Mouse (Mus musculus) kidney, embryonic 14.5 days (tissue): ENCODE measurements around the gene Krt80. TPM values are rescaled to one million over a fixed set of nuclear protein-coding genes. Genes with fewer than 3 reads are reported as not detected.

Experiments used
- ATAC-seq: fragments of 200-750 bp; cut with Nextera tagmentation; 2 replicates; pipeline ENCODE4 v1.8.0; 2017; ENCODE audit warnings: moderate number of reproducible peaks, mild to moderate bottlenecking, moderate TSS enrichment, moderate library complexity; ENCODE audit not compliant: low FRiP score, low TSS enrichment
- H3K27ac ChIP-seq: fragments of 300-500 bp; sonication (generic); 2 replicates; pipeline ENCODE4 v1.5.1; 2014; ENCODE audit warnings: low read depth, mild to moderate bottlenecking, low read length, moderate library complexity, mixed read lengths
- H3K27me3 ChIP-seq: fragments of 300-500 bp; sonication (generic); 2 replicates; pipeline ENCODE4 v1.6.1; 2014; ENCODE audit warnings: mild to moderate bottlenecking, low read length; ENCODE audit not compliant: control insufficient read depth, insufficient read depth
- H3K36me3 ChIP-seq: fragments of 300-500 bp; sonication (generic); 2 replicates; pipeline ENCODE4 v1.6.1; 2014; ENCODE audit warnings: low read length, mixed read lengths; ENCODE audit not compliant: control insufficient read depth, insufficient read depth
- H3K4me1 ChIP-seq: fragments of 300-500 bp; sonication (generic); 2 replicates; pipeline ENCODE4 v1.6.1; 2014; ENCODE audit warnings: low read length, mixed read lengths; ENCODE audit not compliant: control insufficient read depth, insufficient read depth
- H3K4me2 ChIP-seq: fragments of 300-500 bp; sonication (generic); replicated peaks from 2 replicates; pipeline ENCODE4 v1.6.1; 2014; ENCODE audit warnings: low read depth, mild to moderate bottlenecking, low read length
- H3K4me3 ChIP-seq: fragments of 300-500 bp; sonication (generic); 2 replicates; pipeline ENCODE4 v1.5.1; 2014; ENCODE audit warnings: mild to moderate bottlenecking, low read length
- H3K9ac ChIP-seq: fragments of 300-500 bp; sonication (generic); 2 replicates; pipeline ENCODE4 v1.6.1; 2014; ENCODE audit warnings: low read depth, mild to moderate bottlenecking, low read length, moderate library complexity
- H3K9me3 ChIP-seq: fragments of 300-500 bp; sonication (generic); 2 replicates; pipeline ENCODE4 v1.6.1; 2016; ENCODE audit warnings: low read length; ENCODE audit not compliant: control insufficient read depth
- WGBS: fragments of 180-500 bp; shearing (Covaris S2); extraction: QIAGEN DNeasy Blood & Tissue Kit; methylation state at CpG from one replicate; pipeline ENCODE4 v1.1.7; 2014; 5-methylcytosine and 5-hydroxymethylcytosine counted together
- polyA plus RNA-seq: library from polyadenylated mRNA; unstranded; fragments of >200 nt; fragmentation: Nextera tagmentation; extraction: Ambion mirVana; gene quantifications from 2 replicates; pipeline ENCODE4 v1.2.1, GENCODE M21; 2014

Krt80 gene
- polyA plus RNA-seq, 1 experiment from 2014 or later = 3.6 TPM

DNA sequence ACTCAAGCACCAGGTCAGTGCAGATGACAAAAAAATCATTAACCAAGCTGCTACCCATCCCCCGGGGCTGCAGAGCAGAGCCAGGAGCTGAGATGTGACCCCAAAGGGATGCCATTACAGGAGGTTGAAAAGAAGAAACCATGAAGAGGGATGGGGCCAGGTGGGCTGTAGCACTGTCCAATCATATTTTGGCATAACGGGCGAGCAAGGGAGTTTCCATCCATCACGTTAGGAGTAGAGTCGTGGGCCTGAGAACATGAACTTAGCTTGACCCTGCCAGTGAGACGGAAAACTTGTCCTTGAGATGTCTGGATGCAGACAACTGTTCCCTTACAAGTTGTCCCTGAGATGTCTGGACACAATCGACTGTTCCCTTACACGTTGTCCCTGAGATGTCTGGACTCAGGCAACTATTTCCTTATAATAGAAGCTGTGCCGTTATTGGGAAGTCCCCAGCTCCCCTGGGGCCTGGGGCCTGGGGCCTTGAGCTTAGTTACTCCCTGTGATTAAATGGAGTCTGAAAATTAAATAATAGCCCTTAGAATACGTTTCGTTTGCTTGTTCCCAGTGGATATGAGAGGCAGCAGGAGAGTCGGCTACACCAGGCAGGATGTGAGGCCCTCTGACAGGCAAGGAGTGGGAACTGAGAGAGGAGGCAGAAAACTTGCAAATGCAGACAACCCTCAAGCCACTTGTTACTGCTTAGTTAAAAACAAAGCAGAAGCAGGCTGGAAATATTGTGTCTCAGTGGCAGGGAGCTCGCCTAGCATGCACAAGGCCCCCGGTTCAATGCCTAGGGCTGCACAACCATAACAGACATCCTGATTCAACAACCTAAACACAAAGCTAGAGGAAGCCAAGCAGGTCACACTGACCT, 50.8 kb downstream of the Krt80 start:
- Histone ChIP-seq H3K4me2 (no peak overlapping the region), H3K27me3 (no peaks in the 10 kb centered on the region), H3K4me3 (no peak overlapping the region), H3K9ac (no peak overlapping the region), H3K9me3 (no peaks in the 10 kb centered on the region), H3K4me1 (peaks cover 14% of the 10 kb centered on the region), H3K27ac (no peak overlapping the region; the same call in 1 of the 2 replicates), H3K36me3 (no peaks in the 10 kb centered on the region)
- no peak for ATAC-seq
- WGBS = 44% methylated on average over 14 of the region's 14 CpGs

DNA sequence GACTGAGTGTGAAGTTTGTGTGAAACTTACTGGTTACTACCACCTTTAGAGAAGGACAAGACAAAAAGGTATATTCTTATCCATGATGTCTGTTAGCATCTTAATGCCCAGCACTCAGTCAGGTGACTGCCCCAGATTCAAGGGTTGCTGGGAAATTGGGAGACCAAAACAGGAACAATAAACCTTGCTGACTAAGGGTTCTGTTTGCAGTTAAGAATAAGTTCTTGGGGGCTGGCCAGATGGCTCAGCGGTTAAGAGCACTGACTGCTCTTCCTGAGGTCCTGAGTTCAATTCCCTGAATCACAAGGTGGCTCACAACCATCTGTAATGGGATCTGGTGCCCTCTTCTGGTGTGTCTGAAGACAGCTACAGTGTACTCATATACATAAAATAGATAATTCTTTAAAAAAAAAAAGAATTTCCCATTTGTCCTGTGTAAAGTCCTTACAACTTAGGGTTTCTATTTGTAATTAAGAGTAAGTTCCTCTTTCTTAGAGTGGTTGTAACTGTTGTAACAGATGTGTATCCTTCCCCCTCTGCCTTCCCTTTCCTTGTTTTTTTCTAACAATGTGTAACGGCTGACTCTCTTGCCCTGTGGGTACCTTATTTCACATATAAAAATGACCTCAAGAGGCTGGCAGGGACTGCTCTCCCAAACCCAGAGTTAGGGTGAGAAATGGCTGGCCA, 52.0 kb downstream of the Krt80 start:
- Histone ChIP-seq H3K9ac (no peak overlapping the region), H3K4me1 (peaks cover 14% of the 10 kb centered on the region), H3K4me3 (no peak overlapping the region), H3K27me3 (no peaks in the 10 kb centered on the region), H3K36me3 (no peaks in the 10 kb centered on the region), H3K27ac (no peak overlapping the region), H3K4me2 (no peak overlapping the region), H3K9me3 (no peaks in the 10 kb centered on the region)
- 86% methylated on average over 2 of the region's 2 CpGs for WGBS
- ATAC-seq = no peak

DNA sequence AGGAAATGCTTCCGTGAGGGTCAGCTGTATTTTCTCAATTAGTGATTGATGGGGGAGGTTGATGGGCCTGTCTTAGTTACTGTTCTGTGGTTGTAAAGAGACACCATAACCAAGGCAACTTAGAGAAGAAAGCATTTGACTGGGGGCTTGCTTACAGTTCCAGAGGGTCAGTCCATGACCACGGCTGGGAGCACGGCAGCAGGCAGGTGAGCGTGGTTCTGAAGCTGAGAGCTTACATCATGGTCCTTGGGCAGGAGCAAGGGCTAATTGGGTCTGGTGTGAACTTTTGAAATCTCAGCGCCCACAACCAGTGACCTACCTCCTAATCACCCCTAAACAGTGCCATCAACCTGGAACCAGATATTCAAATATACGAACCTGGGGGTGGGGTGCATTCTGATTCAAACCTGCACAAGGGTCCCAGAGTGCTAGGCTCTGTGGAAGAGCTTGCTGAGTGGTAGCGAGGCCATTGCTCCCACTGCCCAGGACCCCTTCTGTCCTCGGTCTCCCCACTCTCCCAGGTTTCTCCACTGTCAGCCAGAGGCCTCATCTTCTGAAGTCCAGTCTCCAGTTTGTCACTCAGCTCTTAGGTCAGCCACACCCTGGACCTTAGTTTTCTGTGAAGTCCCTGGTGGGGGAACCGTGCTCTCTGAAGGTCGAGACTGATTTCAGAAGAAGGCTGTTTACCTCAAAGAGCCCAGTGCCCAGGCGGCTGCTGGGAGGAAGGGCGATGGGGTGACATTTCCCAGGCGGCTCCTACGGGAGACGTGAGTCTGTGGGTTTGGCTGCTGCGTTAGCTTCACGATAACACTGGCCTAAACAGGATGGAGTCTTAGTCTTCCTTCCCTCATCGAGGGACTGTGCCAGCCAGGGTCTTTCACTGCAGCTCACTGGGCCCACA, 52.8 kb downstream of the Krt80 start:
- peaks cover 14% of the 10 kb centered on the region for H3K4me1 ChIP-seq
- no peak overlapping the region for H3K9ac ChIP-seq
- H3K9me3 ChIP-seq = no peaks in the 10 kb centered on the region
- H3K4me3 ChIP-seq = no peak overlapping the region
- no peak overlapping the region for H3K4me2 ChIP-seq
- H3K36me3 ChIP-seq = no peaks in the 10 kb centered on the region
- no peak overlapping the region for H3K27ac ChIP-seq
- WGBS = 65% methylated on average over 18 of the region's 18 CpGs
- no peaks in the 10 kb centered on the region for H3K27me3 ChIP-seq
- no peak for ATAC-seq

DNA sequence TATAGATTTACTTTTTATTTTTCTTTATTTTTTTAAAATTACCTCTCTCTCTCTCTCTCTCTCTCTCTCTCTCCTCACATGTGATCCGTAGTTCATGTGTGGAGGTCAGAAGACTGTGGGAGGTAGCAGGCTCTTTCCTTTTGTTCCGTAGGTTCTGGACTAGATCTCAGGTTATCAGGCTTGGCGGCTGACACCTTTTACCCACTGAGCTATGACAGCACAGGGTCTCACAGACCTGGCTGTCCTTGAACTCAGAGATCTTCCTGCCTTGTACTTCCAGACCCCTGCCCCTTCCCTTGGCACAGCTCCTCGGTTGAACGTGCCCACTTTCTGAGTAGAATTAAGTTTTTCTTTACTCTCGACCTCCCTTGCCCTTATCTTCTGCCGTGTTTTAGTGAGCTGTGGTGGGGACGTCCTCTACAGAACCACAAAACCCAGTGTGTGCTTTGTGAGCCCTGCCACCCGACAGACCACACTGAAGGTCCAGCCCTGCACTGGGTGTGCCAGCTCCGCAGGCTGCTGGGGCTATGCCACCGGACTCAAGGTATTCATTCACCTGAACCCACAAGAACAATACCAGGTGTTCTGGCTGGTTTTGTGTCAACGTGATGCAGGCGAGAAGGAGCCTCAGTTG, 53.6 kb downstream of the Krt80 start:
- H3K4me3 ChIP-seq = peak overlapping the region; percentile 19
- H3K4me2 ChIP-seq = peak overlapping the region; percentile 28; the same call in 1 of the 2 replicates
- ATAC-seq = peak; percentile 53; the same call in 1 of the 2 replicates
- H3K27me3 ChIP-seq = no peaks in the 10 kb centered on the region
- no peak overlapping the region for H3K27ac ChIP-seq
- H3K9me3 ChIP-seq = no peaks in the 10 kb centered on the region
- WGBS = 53% methylated on average over 13 of the region's 13 CpGs
- H3K4me1 ChIP-seq = peaks cover 14% of the 10 kb centered on the region
- no peak overlapping the region for H3K9ac ChIP-seq
- H3K36me3 ChIP-seq = no peaks in the 10 kb centered on the region

DNA sequence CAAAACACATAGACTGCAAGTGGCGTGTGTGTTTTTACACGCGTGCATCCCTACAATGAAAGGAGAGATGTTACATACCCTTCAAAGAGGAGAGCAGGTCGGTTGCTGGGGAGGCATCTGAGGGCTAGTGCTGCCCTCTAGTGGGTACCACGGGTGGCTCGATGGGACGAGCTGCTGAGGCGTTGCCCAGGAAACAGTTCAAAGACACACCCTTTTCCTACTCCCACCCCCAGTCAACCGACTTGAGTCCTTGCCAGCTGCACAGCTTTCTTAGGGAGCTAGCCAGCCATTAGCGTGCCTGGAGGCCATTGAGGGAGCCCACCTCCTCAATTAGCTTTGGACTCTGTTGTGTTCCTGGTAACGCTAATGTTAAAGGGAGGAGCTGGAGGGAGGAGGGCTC, 54.1 kb downstream of the Krt80 start:
- peak; percentile 84 for ATAC-seq
- no peaks in the 10 kb centered on the region for H3K36me3 ChIP-seq
- H3K9ac ChIP-seq = no peak overlapping the region
- H3K4me2 ChIP-seq = peak overlapping the region; percentile 28; the same call in 1 of the 2 replicates
- H3K9me3 ChIP-seq = no peaks in the 10 kb centered on the region
- H3K4me3 ChIP-seq = peak overlapping the region; percentile 19
- no peaks in the 10 kb centered on the region for H3K27me3 ChIP-seq
- peaks cover 14% of the 10 kb centered on the region for H3K4me1 ChIP-seq
- no peak overlapping the region for H3K27ac ChIP-seq
- WGBS = 5% methylated on average over 11 of the region's 11 CpGs

DNA sequence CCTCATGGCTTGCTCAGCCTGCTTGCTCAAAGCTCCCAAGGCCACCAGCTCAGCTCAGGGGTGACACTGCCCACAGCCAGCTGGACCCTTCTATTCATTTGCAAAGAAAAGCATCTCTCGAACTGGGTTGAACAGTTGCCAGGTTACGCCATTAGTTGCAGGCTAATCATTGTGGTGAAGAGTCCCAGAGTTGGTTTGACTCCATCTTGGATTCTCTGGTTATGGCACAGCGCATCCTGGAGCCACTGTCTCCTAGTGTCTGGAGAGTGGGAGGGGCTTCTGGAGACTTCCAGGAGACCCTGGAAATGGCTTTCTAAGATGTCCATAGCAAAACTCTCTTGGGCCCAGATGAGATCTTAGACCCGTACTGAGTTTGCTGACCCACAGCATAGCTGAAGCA, 54.6 kb downstream of the Krt80 start:
- no peak overlapping the region for H3K27ac ChIP-seq
- no peak for ATAC-seq
- 90% methylated on average over 4 of the region's 4 CpGs for WGBS
- no peaks in the 10 kb centered on the region for H3K9me3 ChIP-seq
- no peak overlapping the region for H3K4me2 ChIP-seq
- H3K4me3 ChIP-seq = no peak overlapping the region
- no peaks in the 10 kb centered on the region for H3K36me3 ChIP-seq
- H3K27me3 ChIP-seq = no peaks in the 10 kb centered on the region
- peaks cover 14% of the 10 kb centered on the region for H3K4me1 ChIP-seq
- H3K9ac ChIP-seq = no peak overlapping the region

DNA sequence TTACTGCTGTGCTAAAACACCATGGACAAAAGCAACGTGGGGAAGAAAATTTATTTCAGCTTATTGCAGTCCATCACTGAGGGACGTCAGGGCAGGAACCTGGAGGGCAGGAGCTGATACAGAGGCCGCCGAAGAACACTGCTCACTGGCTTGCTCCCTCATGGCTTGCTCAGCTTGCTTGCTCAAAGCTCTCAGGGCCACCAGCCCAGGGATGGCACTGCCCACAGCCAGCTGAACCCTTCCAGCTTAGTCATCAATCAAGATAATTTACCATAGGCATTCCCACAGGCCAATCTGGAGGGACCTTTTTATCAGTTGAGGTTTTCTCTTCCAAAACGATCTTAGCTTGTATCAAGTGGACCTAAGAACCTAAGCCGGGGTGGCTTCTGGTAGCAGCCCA, 58.0 kb downstream of the Krt80 start:
- Histone ChIP-seq H3K9me3 (no peaks in the 10 kb centered on the region), H3K4me2 (no peak overlapping the region)

DNA sequence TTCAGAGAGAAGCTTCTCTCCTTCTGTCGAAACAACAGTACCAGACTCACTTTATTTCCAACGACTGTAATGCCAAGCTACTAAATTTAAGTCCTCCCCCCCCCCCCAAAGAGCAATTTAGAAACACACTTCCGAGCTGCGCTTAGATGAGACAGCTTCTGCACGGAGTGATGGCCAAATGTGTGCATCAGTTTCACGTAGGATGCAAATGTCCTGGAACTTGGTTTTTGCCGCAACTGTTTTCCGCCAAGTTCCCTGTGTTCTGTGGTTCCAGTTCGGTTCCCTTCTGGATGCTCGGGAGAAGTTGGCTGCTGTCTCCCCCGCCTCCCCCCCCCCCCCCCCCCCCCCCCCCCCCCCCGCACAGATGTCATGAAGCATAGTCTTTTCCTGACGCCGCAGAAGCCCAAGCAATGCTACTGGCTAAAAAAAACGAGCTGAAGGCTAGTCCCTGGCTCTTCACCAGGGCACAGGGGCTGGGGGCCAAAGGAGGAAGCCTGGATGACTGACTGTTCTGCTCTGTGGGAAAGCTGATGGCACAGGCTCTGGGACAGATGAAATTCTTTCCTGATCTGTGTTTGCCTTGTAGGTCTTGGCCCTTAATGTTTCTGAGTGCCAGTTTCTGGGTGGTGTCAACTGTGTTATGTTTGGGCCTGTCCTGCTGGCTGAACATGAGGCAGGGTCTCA, 58.7 kb downstream of the Krt80 start:
- Histone ChIP-seq H3K4me2 (no peak overlapping the region), H3K27me3 (no peaks in the 10 kb centered on the region), H3K4me1 (peaks cover 1% of the 10 kb centered on the region; the same call in 1 of the 2 replicates), H3K9me3 (no peaks in the 10 kb centered on the region), H3K27ac (no peak overlapping the region), H3K36me3 (no peaks in the 10 kb centered on the region), H3K9ac (no peak overlapping the region), H3K4me3 (no peak overlapping the region)
- WGBS = 47% methylated on average over 14 of the region's 15 CpGs
- ATAC-seq = no peak

More for the DNA sequence above, 58.0 kb downstream of the Krt80 start:
- no peak for ATAC-seq
- Histone ChIP-seq H3K36me3 (no peaks in the 10 kb centered on the region), H3K4me1 (peaks cover 3% of the 10 kb centered on the region; the same call in 1 of the 2 replicates), H3K27me3 (no peaks in the 10 kb centered on the region), H3K9ac (no peak overlapping the region), H3K4me3 (no peak overlapping the region), H3K27ac (no peak overlapping the region)
- WGBS = 74% methylated on average over 6 of the region's 6 CpGs
